Mouse (Mus musculus) C2C12 (cell line): Measurements from ENCODE around the gene Slc25a30. TPM values are rescaled to one million over a fixed set of nuclear protein-coding genes. Genes with fewer than 3 reads are reported as not detected.

ENCODE experiments used
- H3K27me3 ChIP-seq: one replicate; pipeline ENCODE4 v1.6.1; 2011; ENCODE audit not compliant: control insufficient read depth, insufficient read depth, insufficient read length
- H3K36me3 ChIP-seq: one replicate; pipeline ENCODE4 v1.6.1; 2011; ENCODE audit not compliant: control insufficient read depth, insufficient read depth
- H3K4me3 ChIP-seq: one replicate; pipeline ENCODE4 v1.5.1; 2011; ENCODE audit warnings: mild to moderate bottlenecking, control low read depth; ENCODE audit not compliant: poor library complexity, insufficient read depth, severe bottlenecking
- H3K79me2 ChIP-seq: one replicate; pipeline ENCODE4 v1.6.1; 2011; ENCODE audit not compliant: control insufficient read depth, insufficient read depth
- H3K79me3 ChIP-seq: one replicate; pipeline ENCODE4 v1.6.1; 2011; ENCODE audit warnings: low read depth, control low read depth
- H3ac ChIP-seq: one replicate; pipeline ENCODE3; 2011; ENCODE audit warnings: low read depth; ENCODE audit not compliant: control insufficient read depth, insufficient read length
- CEBPB ChIP-seq: IDR thresholded peaks from one replicate; pipeline ENCODE4 v1.6.1; 2011; ENCODE audit warnings: low read depth, mild to moderate bottlenecking, control low read depth, moderate library complexity
- CTCF ChIP-seq: IDR thresholded peaks from one replicate; pipeline ENCODE4 v1.5.1; 2011; ENCODE audit not compliant: control insufficient read depth, insufficient read depth, insufficient read length
- FOSL1 ChIP-seq: IDR thresholded peaks from one replicate; pipeline ENCODE4 v1.8.0; 2011; ENCODE audit warnings: mild to moderate bottlenecking, low read length; ENCODE audit not compliant: poor library complexity, insufficient read depth, severe bottlenecking
- MAX ChIP-seq: IDR thresholded peaks from one replicate; pipeline ENCODE4 v1.6.1; 2011; ENCODE audit warnings: mild to moderate bottlenecking, control low read depth
- MYOD1 ChIP-seq: IDR thresholded peaks from one replicate; pipeline ENCODE4 v1.6.1; 2011; ENCODE audit warnings: low read depth; ENCODE audit not compliant: control insufficient read depth, insufficient read length
- MYOG ChIP-seq: IDR thresholded peaks from one replicate; pipeline ENCODE4 v1.6.1; 2011; ENCODE audit not compliant: control insufficient read depth, insufficient read length; ENCODE audit errors: extremely low read depth
- USF1 ChIP-seq: IDR thresholded peaks from one replicate; pipeline ENCODE4 v1.6.1; 2011; ENCODE audit warnings: low read depth, mild to moderate bottlenecking, control low read depth, moderate library complexity
- polyA plus RNA-seq: library from polyadenylated mRNA; unstranded; fragments of >200 nt; fragmentation: generic; extraction: Trizol; gene quantifications from one replicate; pipeline ENCODE4 v1.2.1, GENCODE M21; 2012; ENCODE audit warnings: missing spikeins

Slc25a30 gene
- polyA plus RNA-seq, 1 experiment, result 15.9 TPM

DNA sequence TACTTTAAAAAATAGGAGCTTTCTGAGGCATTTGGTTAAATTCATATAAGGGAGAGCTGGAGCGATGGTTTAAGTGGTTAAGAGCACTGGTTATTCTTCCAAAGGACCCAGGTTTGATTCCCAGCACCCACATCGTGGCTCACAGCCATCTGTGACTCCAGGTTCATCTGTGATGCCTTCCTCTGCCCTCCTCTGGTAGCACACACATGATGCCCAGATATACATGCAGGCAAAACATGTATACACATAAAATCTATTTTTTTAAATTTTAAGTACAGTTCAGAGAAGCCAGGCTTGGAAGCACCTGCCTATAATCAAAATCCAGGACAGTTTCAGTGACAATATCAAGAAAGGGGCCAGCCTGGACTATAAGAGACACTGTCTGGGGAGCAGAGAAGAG, 64.0 kb downstream of the Slc25a30 start:
- no peaks in the 10 kb centered on the region for H3K79me2 ChIP-seq
- H3K79me3 ChIP-seq, result no peaks in the 10 kb centered on the region
- H3ac ChIP-seq, result no peak overlapping the region
- H3K36me3 ChIP-seq, result peaks cover 95% of the 10 kb centered on the region
- no peaks in the 10 kb centered on the region for H3K27me3 ChIP-seq
- no peak for TF ChIP-seq MAX
- no peak for TF ChIP-seq MYOD1
- TF ChIP-seq CEBPB, result no peak
- no peak for TF ChIP-seq FOSL1
- TF ChIP-seq USF1, result no peak
- no peak for TF ChIP-seq MYOG
- TF ChIP-seq CTCF, result no peak
- no peak overlapping the region for H3K4me3 ChIP-seq

DNA sequence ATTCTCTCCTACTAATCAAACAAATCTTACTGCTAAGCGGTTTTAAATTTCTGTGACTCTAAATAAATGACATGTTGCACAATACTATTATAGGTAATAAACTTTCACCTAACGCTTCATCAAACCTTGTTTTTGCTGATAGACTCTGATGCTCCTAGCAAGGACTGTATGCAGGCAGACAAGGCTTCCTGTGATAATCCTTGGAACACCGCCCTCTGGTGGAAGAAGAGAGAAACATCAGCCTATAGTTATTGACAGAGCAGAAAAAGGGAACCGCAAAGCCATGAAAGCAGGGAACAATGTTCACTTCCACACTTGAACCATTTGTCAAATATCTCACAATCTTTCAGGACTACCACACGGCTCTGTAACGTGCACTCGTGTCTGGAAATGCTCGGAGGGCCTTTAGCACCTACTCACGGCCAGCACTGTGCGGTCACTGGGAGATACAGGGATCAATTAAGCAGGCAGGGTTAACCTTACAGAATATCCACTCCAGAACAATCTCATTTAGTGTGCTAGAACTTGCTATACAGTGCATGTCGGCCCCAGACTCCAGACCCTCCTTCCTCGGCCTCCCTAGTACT, 64.8 kb downstream of the Slc25a30 start:
- TF ChIP-seq CTCF (peak; percentile 14), FOSL1 (no peak), CEBPB (no peak)
- Histone ChIP-seq H3K36me3 (peaks cover 94% of the 10 kb centered on the region), H3K4me3 (no peak overlapping the region)

DNA sequence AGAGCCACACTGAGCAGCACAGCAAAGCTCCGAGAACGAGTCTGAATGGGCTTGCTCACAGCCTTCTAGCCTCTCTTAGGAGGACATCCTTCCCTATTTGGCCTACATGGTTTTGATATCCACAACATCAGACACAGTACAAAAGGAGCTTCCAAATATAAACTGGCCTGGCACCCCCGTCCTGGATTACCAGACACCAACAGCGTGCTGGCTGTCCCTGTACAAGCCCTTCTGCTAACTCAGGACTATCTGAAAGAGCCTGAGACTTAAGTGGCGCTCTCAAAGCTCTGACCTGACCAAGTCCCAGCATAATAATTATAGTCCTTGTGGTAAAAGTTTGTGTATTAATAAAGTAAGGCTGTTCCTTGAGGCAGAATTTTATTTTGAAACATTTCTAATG, 66.7 kb downstream of the Slc25a30 start:
- no peaks in the 10 kb centered on the region for H3K79me2 ChIP-seq
- no peak overlapping the region for H3ac ChIP-seq
- no peak for TF ChIP-seq MAX
- TF ChIP-seq MYOD1, result no peak
- no peak for TF ChIP-seq CEBPB
- TF ChIP-seq CTCF, result no peak
- TF ChIP-seq MYOG, result no peak
- TF ChIP-seq FOSL1, result no peak
- H3K79me3 ChIP-seq, result no peaks in the 10 kb centered on the region
- peaks cover 95% of the 10 kb centered on the region for H3K36me3 ChIP-seq
- no peak overlapping the region for H3K4me3 ChIP-seq
- H3K27me3 ChIP-seq, result no peaks in the 10 kb centered on the region

More for the DNA sequence above, 64.8 kb downstream of the Slc25a30 start:
- H3K79me3 ChIP-seq, result no peaks in the 10 kb centered on the region
- no peaks in the 10 kb centered on the region for H3K27me3 ChIP-seq
- no peaks in the 10 kb centered on the region for H3K79me2 ChIP-seq
- H3ac ChIP-seq, result no peak overlapping the region

DNA sequence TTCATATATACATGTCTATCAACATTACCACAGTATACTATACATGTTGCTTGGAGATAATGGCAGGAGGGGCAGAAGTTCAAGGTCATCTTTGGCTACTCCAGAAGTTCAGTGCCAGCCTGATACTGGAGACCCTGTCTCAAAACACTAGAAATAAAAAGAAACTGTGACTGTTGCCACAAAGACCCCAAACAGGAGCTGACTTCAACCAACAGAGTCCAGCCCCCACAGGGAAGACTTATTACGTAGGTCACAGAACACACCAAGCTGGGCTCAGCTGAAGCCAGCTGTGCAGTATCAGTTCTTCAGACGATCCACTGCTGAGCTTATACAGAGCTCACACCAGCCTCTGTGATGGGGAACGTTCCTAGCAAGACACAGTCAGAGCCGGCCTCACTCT, 70.4 kb downstream of the Slc25a30 start:
- Histone ChIP-seq H3K4me3 (no peak overlapping the region), H3ac (no peak overlapping the region), H3K79me2 (no peaks in the 10 kb centered on the region), H3K36me3 (peaks cover 92% of the 10 kb centered on the region), H3K27me3 (no peaks in the 10 kb centered on the region), H3K79me3 (no peaks in the 10 kb centered on the region)
- no peak for TF ChIP-seq FOSL1
- TF ChIP-seq MYOG, result no peak
- TF ChIP-seq MYOD1, result no peak
- no peak for TF ChIP-seq CTCF
- no peak for TF ChIP-seq CEBPB

DNA sequence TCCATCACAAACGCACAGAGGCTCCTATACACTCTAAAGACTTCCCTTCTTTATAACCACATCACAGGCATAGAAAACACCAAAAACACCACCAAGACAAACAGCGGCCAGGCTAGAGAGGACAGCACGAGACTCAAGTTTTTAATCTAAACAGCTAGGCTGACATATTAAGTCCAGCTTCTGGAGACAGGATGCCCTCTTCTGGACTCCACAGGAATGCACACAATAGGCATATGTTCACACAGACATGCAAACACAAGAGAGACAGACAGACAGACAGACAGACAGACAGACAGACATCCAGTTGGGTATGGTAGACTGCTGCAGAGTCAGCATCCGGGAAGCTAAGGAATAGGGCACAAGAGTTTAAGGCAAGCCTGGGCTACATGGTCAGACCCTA, 73.2 kb downstream of the Slc25a30 start:
- Histone ChIP-seq H3K79me3 (no peaks in the 10 kb centered on the region), H3ac (no peak overlapping the region), H3K36me3 (peaks cover 90% of the 10 kb centered on the region), H3K79me2 (no peaks in the 10 kb centered on the region), H3K4me3 (no peak overlapping the region), H3K27me3 (no peaks in the 10 kb centered on the region)
- no peak for TF ChIP-seq MYOG
- TF ChIP-seq MAX, result no peak
- no peak for TF ChIP-seq CEBPB
- TF ChIP-seq USF1, result no peak
- no peak for TF ChIP-seq FOSL1
- TF ChIP-seq MYOD1, result no peak
- no peak for TF ChIP-seq CTCF

DNA sequence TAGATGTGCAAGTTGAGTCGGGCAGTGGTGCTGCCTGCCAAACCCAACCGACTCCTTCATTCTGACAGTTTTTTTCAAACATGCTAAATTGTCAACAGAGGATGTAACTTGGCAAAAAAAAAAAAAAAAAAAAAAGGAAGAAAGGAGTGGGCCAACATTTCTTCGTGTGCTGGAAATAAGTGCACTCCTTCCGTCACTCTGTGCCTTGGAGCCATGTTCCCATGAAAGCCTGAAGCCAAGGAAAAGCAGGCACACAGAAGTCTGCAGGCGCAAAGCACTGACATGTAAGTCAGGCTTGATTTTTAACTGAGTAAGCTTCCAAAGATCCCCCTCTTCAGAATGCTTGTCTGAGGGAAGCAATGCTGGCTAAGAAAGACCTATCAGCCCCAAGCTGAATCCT, 74.2 kb downstream of the Slc25a30 start:
- no peak overlapping the region for H3K4me3 ChIP-seq
- H3K79me2 ChIP-seq, result no peaks in the 10 kb centered on the region
- H3K27me3 ChIP-seq, result no peaks in the 10 kb centered on the region
- TF ChIP-seq MYOG, result no peak
- TF ChIP-seq USF1, result no peak
- no peak for TF ChIP-seq CTCF
- TF ChIP-seq MAX, result no peak
- TF ChIP-seq MYOD1, result no peak
- H3K79me3 ChIP-seq, result no peaks in the 10 kb centered on the region
- no peak overlapping the region for H3ac ChIP-seq
- H3K36me3 ChIP-seq, result peaks cover 92% of the 10 kb centered on the region
